Mouse (Mus musculus): Measurements from ENCODE around the gene Syngr4.
"Not testable (repeated sequence)": the region's sequence is repeated elsewhere in the genome, so short reads cannot be mapped to it uniquely, and the experiment has no call there.

Gene Syngr4

GRCm38 (mm10) chr7:45915011-45915410 lies 18.5 kb upstream of the Syngr4 start:
- no peak for DNase-seq

- peak; percentile 91 for DNase-seq
These were observed 17.6 kb upstream of the Syngr4 start for GRCm38 (mm10) chr7:45914067-45914466.

DNA sequence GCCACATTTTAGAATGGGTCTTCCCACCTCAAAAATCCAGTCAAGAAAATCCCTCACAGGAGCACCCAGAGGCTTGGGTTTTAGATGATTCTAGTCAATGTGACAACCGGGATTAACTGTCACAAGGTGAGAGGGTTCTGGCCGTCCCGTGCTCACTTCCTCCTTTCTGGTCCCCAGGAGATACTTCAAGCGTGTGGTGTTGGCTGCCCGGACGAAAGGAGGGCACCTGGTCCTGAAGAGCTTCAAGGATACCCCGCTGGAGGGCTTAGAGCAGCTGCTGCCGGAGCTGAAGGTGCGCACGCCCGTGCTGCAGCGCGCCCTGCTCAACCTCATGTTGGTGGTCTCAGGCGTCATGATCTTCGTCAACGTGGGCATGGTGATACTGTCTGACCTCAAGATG lies 12.6 kb upstream of the Syngr4 start:
- peak; percentile 88 for DNase-seq

GRCm38 (mm10) chr7:45908384-45908783 lies 11.9 kb upstream of the Syngr4 start:
- no peak for DNase-seq

GRCm38 (mm10) chr7:45906622-45907021 lies 10.1 kb upstream of the Syngr4 start:
- no peak for DNase-seq

DNA sequence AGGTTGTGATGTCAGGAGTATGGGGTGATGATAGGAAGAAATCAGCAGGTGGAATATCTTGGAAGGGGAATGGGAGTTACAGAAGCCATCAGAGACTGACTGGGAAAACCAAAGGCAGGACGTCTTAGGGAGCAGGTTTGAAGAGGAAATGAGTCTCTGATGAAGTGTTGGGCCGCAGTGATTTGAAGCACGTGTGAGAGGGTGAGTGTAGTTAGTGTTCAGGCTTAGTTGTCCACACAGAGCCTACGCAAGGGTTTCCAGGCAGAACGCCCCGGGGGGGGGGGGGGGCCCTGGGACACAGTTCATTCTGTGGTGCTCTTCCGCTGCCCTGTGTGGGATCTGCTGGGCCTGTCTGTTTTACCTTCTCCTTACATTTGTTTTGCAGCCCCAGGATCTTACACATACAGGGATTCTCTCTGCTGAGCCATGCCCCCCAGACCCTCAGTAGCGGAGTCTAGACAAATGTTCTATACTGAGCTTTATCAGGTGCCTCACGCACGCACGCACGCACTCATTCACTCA lies 6.0 kb upstream of the Syngr4 start:
- DNase-seq = no peak

- no peak for DNase-seq
These were observed 5.0 kb upstream of the Syngr4 start for GRCm38 (mm10) chr7:45901562-45901961.

GRCm38 (mm10) chr7:45898125-45898524 lies 1.6 kb upstream of the Syngr4 start:
- DNase-seq = not testable (repeated sequence)

DNA sequence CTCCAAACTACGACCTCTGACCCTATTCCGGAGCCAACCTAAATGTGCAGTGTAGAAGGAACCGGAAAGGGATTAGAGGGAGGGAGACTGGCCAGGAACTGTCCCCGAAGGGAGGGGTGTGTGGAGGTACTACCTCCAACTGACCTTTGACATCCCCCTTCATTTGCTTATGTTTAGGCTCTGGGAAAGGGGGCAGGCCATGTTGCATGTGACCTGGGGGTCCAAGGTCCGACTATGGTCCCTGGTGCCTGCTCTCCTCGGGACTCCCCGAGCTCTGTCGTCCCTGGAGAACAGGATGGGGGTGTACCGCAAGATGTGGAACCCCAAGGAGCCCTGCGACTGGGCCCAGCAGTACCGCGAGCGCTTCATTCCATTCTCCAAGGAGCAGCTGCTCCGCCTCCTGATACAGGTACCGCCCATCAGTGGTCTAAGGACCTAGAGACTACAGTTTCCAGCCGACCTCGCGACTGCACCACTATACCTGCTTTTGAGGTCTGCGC lies 794 bp upstream of the Syngr4 start:
- no peak for DNase-seq

GRCm38 (mm10) chr7:45895931-45896516 lies 490 bp downstream of the Syngr4 start:
- DNase-seq = peak; percentile 93

- no peak for DNase-seq
These were observed 3.9 kb downstream of the Syngr4 start for GRCm38 (mm10) chr7:45892651-45893050.

DNA sequence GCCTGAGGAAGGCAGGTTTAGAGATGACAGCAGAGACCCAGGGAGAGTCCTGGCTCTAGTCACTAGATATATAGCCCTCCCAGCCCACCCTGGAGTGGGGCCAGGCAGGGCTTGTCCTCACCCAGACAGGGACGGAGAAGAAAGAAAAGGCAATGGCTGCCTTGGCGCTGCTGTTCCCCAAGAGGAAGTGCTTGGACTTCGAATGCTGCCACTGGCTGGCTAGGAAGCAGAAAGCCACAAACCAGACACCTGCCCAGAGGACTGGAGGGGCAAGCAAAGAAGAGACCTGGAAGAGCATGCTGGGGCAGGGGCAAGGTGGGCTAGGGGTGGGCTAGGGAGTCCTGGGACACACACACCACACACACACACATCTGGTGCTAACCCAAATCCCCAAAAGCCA lies 9.3 kb downstream of the Syngr4 start:
- no peak for DNase-seq

GRCm38 (mm10) chr7:45881011-45881410 lies 15.5 kb downstream of the Syngr4 start:
- DNase-seq = no peak

DNA sequence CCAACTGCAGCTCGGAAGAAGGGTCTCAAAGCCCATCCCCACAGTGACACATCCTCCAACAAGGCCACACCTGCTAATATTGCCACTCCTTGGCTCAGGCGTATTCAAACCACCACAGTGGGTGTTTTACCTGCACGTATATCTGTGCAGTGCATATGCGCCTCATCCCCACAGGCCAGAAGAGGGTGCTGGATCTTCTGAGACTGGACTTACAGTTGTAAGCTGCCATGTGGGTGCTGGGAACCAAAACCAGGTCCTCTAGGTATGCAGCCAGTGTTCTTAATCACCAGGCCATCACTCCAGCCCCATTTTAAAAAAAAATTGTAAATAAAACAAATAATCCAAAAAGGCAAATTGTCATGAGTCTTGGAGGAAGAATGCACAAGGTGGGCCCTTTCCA lies 16.0 kb downstream of the Syngr4 start:
- no peak for DNase-seq

DNA sequence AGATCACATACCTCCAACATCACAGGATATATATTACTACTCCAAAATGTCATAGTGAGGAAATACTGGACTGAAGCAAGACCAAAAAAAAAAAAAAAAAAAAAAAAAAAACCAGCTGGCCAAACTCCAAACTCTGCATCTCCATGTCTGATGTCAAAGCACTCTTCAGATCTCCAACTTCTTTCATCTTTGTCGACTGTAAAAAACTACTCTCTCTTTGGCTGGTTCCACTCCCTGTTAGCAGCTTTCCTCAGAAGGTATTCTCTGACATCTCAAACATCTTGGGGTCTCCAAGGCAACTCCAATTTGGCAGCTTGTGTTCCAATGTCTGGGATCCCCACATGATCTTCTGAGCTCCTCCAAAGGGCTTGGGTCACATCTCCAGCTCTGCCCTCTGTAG lies 18.2 kb downstream of the Syngr4 start, which contains the start of gene Grin2d:
Gene Grin2d (minus strand): TSS at position 101 of the 400 bp plus-strand sequence.
- not testable (repeated sequence) for DNase-seq

GRCm38 (mm10) chr7:45876895-45877294 lies 19.6 kb downstream of the Syngr4 start:
- DNase-seq = no peak

- peak; percentile 97 for DNase-seq
These were observed 23.2 kb downstream of the Syngr4 start for GRCm38 (mm10) chr7:45873061-45873947.

GRCm38 (mm10) chr7:45872624-45873023 lies 23.9 kb downstream of the Syngr4 start, which contains the start of gene Kdelr1:
Kdelr1 (plus strand) TSS chr7:45872772.
- DNase-seq = peak; percentile 99

DNA sequence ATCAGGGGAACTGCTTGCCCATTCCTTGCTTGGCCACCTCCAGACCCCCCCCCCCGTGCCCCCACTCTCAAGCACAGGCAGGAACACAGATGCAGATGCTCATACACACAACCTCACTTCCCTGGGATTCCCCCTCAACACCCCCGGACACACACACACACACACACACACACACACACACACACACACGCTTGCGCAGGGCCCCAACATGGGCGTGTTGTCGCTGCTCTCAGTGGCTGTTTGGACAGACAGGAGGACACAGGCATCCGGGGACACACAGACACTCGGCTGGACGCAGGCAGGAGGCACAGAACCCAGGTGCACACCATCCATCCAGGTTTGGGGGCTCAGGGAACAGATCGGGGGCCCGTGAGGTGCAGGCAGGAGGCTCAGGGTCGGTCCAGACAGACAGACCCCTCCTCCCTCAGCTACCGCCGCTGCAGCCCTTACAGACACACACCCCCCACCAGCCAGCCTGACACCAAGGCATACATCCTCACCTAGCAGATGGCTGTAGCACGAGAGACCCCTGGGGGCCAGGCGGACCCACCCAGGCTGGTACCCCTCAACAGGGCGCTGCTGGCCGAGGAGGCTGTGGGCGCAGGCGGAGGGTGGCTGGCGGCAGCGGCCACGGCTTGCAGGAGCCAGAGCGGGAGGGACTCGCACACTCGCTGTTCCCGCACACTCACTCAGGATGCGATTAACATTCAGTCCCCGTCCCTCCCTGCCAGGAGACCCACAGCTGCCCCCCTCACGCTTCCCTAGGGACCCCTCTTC lies 26.0 kb downstream of the Syngr4 start:
- DNase-seq = peak; percentile 91

DNA sequence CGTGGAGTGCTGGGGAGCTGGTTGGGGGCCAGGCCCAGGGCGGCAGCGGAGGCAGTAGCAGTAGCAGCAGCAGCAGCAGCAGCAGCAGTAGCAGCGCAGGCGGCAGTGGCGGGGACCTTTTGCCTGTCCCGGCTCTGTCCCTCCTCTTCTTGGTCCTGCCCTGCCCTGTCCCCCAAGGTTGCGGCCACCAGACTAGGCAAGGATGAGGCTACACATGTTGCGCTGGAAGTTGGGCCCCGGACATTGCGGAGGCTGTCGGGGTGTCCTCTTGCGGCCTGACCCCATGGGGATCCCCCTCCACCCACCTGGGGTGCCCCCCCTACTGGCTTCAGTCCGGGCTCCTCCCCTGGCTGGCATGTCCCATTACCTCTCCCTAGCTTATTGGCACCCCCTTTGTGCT lies 26.7 kb downstream of the Syngr4 start:
- DNase-seq = peak; percentile 94

GRCm38 (mm10) chr7:45869107-45869670 lies 27.3 kb downstream of the Syngr4 start:
- DNase-seq = no peak

DNA sequence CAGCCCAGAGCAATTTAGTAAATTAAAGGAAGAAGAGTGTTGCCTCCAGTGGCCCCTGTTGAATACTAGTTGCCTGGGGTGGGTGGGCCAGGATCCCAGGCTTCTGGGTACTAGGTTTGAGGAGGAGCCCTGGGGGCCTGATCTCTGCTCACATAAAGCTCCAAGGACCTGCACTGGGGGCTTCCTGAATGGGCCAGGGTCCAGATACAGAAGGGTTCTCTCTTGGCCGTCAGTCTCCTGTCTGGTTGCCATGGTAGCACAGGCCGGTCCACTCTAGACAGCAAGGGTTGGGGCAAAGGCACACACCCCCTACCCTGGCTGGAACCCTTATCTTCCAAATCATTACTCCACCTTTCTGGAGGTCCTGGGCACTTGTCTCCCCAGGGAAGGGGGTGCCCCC lies 28.6 kb downstream of the Syngr4 start:
- DNase-seq = no peak

All from heart, adult 11 months (tissue).